Mouse (Mus musculus) neural tube, embryonic 14.5 days (tissue): ENCODE measurements at regions not wholly inside any gene's neighbourhood (a gene's known extent, or its start where the extent isn't known, plus 50 kb on each side); places are given as distances from the start of the nearest gene placed in this dataset.

Experiments
- ATAC-seq: fragments of 200-750 bp; cut with Nextera tagmentation; 2 replicates; pipeline ENCODE4 v1.8.0; 2017; ENCODE audit warnings: low read depth, mild to moderate bottlenecking, moderate TSS enrichment, moderate library complexity
- H3K27ac ChIP-seq: fragments of 300-500 bp; sonication (generic); 2 replicates; pipeline ENCODE4 v1.5.1; 2014; ENCODE audit warnings: low read depth, mild to moderate bottlenecking, control low read depth, low read length, moderate library complexity, mixed read lengths
- H3K27me3 ChIP-seq: fragments of 300-500 bp; sonication (generic); 2 replicates; pipeline ENCODE4 v1.6.1; 2014; ENCODE audit warnings: low read length; ENCODE audit not compliant: control insufficient read depth, insufficient read depth
- H3K36me3 ChIP-seq: fragments of 300-500 bp; sonication (generic); 2 replicates; pipeline ENCODE4 v1.6.1; 2014; ENCODE audit warnings: low read length, mixed read lengths; ENCODE audit not compliant: control insufficient read depth, insufficient read depth
- H3K4me1 ChIP-seq: fragments of 300-500 bp; sonication (generic); 2 replicates; pipeline ENCODE4 v1.6.1; 2014; ENCODE audit warnings: low read length; ENCODE audit not compliant: control insufficient read depth, insufficient read depth
- H3K4me2 ChIP-seq: fragments of 300-500 bp; sonication (generic); 2 replicates; pipeline ENCODE4 v1.6.1; 2014; ENCODE audit warnings: mild to moderate bottlenecking, low read depth, low read length, control low read depth
- H3K4me3 ChIP-seq: fragments of 300-500 bp; sonication (generic); 2 replicates; pipeline ENCODE4 v1.5.1; 2014; ENCODE audit warnings: low read depth, low read length, control low read depth, mixed read lengths
- H3K9ac ChIP-seq: fragments of 300-500 bp; sonication (generic); replicated peaks from 2 replicates; pipeline ENCODE4 v1.6.1; 2014; ENCODE audit warnings: low read depth, mild to moderate bottlenecking, control low read depth, low read length, mixed read lengths
- H3K9me3 ChIP-seq: fragments of 300-500 bp; sonication (generic); 2 replicates; pipeline ENCODE4 v1.6.1; 2016; ENCODE audit warnings: low read length; ENCODE audit not compliant: control insufficient read depth
- WGBS: fragments of 180-500 bp; shearing (Covaris S2); extraction: QIAGEN DNeasy Blood & Tissue Kit; methylation state at CpG from one replicate; pipeline ENCODE4 v1.1.7; 2014; 5-methylcytosine and 5-hydroxymethylcytosine counted together

DNA sequence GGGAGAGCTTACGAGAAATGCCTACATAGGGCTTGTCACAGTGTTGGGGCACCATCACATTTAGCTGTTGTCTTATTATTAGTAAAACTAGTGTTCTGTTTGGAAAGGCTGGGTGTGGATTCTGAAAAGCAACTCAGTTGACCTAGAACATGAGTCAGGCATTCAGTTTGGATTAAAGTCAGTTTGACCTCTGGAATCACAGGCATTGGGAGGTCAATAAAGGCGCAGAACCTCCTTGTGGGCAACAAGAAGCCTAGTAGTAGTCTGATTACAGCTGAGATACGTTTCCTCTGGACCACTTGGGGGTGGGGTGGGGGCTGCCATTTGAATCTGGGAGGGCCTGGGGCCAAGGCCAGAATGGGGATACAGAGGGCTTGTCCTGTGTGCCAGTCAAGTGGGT, 52.1 kb upstream of the Map3k1 start:
- H3K27ac ChIP-seq: no peak overlapping the region
- no peak for ATAC-seq
- H3K4me3 ChIP-seq: no peak overlapping the region
- no peaks in the 10 kb centered on the region for H3K4me1 ChIP-seq
- no peak overlapping the region for H3K4me2 ChIP-seq
- 84% methylated on average over 3 of the region's 3 CpGs for whole genome bisulfite sequencing
- no peaks in the 10 kb centered on the region for H3K9me3 ChIP-seq
- no peaks in the 10 kb centered on the region for H3K27me3 ChIP-seq
- H3K36me3 ChIP-seq: no peaks in the 10 kb centered on the region
- no peak overlapping the region for H3K9ac ChIP-seq

GRCm38 (mm10) chr13:111862316-111862715, 53.5 kb upstream of the Map3k1 start:
- no peaks in the 10 kb centered on the region for H3K36me3 ChIP-seq
- 86% methylated on average over 8 of the region's 8 CpGs for WGBS
- no peaks in the 10 kb centered on the region for H3K4me1 ChIP-seq
- no peaks in the 10 kb centered on the region for H3K9me3 ChIP-seq
- H3K9ac ChIP-seq: no peak overlapping the region
- H3K4me3 ChIP-seq: no peak overlapping the region
- H3K27ac ChIP-seq: no peak overlapping the region
- ATAC-seq: no peak
- no peaks in the 10 kb centered on the region for H3K27me3 ChIP-seq
- H3K4me2 ChIP-seq: no peak overlapping the region

GRCm38 (mm10) chr13:111865956-111866355, 57.2 kb upstream of the Map3k1 start:
- no peaks in the 10 kb centered on the region; the same call in 1 of the 2 replicates for H3K27me3 ChIP-seq
- no peak for ATAC-seq
- 97% methylated on average over 7 of the region's 7 CpGs for WGBS
- H3K9me3 ChIP-seq: no peaks in the 10 kb centered on the region
- no peaks in the 10 kb centered on the region for H3K36me3 ChIP-seq
- H3K9ac ChIP-seq: no peak overlapping the region
- H3K27ac ChIP-seq: no peak overlapping the region
- H3K4me1 ChIP-seq: peaks cover 8% of the 10 kb centered on the region
- H3K4me2 ChIP-seq: no peak overlapping the region
- no peak overlapping the region for H3K4me3 ChIP-seq

DNA sequence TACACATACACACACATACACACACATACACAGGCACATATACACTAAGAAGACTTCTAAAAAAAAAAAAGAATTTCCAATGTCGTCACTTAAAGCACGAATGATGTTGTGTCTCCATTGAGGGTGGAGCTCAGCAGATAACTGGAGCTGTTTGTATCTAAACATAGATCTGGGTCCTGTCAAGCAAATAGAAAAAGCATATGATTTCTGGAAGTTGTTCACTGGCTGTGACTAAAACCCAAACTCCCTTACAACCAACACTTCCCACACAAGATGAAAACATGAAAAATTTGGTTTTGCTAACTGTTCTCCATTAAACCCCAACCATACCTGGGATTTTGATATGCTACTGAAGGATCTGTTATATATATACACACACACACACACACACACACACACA, 58.5 kb upstream of the Map3k1 start:
- H3K9me3 ChIP-seq: no peaks in the 10 kb centered on the region
- ATAC-seq: no peak
- no peaks in the 10 kb centered on the region; the same call in 1 of the 2 replicates for H3K27me3 ChIP-seq
- H3K36me3 ChIP-seq: no peaks in the 10 kb centered on the region
- H3K4me1 ChIP-seq: peaks cover 8% of the 10 kb centered on the region
- no peak overlapping the region for H3K9ac ChIP-seq
- H3K4me2 ChIP-seq: no peak overlapping the region
- no peak overlapping the region; the same call in 1 of the 2 replicates for H3K27ac ChIP-seq
- no peak overlapping the region for H3K4me3 ChIP-seq
- WGBS: 89% methylated on average over 2 of the region's 2 CpGs

DNA sequence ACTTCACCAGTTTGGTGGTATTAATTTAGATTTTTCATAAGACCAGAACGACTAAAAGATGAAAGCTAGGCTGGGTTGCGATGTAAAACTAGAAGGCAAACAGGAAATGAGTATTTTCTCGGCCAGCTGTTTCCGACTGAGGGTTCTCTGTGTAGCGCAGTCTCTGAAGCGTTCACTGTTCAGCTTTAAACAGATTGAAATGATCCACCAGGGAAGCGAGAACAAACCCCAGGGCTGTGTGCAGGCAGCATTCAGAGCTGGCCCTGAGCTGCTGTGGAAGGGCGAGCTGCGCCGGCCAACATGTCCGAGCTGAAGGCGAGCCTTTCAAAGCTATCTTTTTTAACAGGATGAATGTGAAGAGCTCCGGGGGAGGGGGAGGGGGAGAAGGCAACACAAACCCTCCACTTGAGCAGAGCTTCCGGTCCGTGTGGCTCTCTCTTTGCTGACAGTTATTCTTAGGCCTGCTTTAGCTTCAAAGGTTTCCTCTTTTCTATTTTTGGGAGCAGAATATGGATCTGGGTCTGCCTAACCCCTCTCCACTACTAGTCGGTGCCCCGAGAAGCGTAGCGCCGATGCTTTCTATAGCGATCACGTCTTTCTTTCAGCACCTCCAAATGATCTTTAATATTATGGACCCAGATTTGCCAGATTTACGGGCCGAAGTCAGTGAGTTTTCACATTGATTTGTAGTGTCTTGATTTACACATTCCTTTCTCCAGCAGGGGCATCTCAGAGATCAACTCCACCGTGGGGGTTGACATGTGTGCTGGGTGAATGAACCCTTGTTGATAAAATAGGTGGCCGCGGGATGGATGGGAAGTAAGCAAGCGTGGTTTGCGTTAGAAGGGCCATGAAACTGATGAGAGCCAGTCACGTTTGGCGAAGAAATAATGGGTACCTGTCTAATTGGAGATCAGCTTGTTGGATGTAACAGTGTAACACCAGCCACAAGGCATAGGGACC, 59.3 kb upstream of the Map3k1 start:
- Histone ChIP-seq H3K9ac (no peak overlapping the region), H3K9me3 (no peaks in the 10 kb centered on the region), H3K4me3 (no peak overlapping the region), H3K4me2 (peak overlapping the region; percentile 25; the same call in 1 of the 2 replicates), H3K27ac (peak overlapping the region; percentile 58), H3K27me3 (no peaks in the 10 kb centered on the region; the same call in 1 of the 2 replicates), H3K4me1 (peaks cover 8% of the 10 kb centered on the region), H3K36me3 (no peaks in the 10 kb centered on the region)
- WGBS: 45% methylated on average over 31 of the region's 31 CpGs
- peak; percentile 67; the same call in 1 of the 2 replicates for ATAC-seq

GRCm38 (mm10) chr13:111868947-111869346, 60.2 kb upstream of the Map3k1 start:
- Histone ChIP-seq H3K27ac (no peak overlapping the region), H3K4me1 (peaks cover 8% of the 10 kb centered on the region), H3K9ac (no peak overlapping the region), H3K9me3 (no peaks in the 10 kb centered on the region), H3K36me3 (no peaks in the 10 kb centered on the region), H3K27me3 (no peaks in the 10 kb centered on the region; the same call in 1 of the 2 replicates), H3K4me2 (no peak overlapping the region), H3K4me3 (no peak overlapping the region)
- no peak for ATAC-seq
- 57% methylated on average over 3 of the region's 3 CpGs for WGBS

GRCm38 (mm10) chr13:111869771-111870437, 61.1 kb upstream of the Map3k1 start:
- WGBS: 38% methylated on average over 17 of the region's 17 CpGs
- Histone ChIP-seq H3K27ac (no peak overlapping the region), H3K9me3 (no peaks in the 10 kb centered on the region), H3K27me3 (no peaks in the 10 kb centered on the region; the same call in 1 of the 2 replicates), H3K4me2 (no peak overlapping the region), H3K36me3 (no peaks in the 10 kb centered on the region), H3K4me1 (peaks cover 8% of the 10 kb centered on the region), H3K9ac (no peak overlapping the region), H3K4me3 (no peak overlapping the region)
- ATAC-seq: no peak

DNA sequence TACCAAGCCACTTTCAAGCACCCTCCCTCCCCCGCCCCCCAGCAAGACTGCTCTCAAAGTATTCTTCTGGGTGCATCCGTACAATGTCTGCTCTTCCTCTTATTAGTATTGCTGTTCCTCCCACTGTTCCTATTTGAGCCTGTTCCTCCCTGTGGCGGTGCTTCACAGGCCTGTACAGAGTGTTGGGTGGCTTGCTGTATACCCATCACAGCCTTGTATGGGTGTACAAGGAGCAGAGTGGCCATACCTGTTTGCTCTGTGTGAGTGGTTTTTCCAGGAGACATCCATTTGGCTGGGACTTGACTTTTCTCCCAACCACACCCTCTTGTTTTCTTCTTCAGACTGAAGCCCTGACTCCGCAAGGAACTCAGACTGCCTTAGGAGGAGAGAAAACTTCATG, 61.7 kb upstream of the Map3k1 start:
- Histone ChIP-seq H3K4me1 (peaks cover 8% of the 10 kb centered on the region), H3K27ac (no peak overlapping the region), H3K36me3 (no peaks in the 10 kb centered on the region), H3K4me3 (no peak overlapping the region), H3K9ac (no peak overlapping the region), H3K4me2 (no peak overlapping the region), H3K27me3 (no peaks in the 10 kb centered on the region; the same call in 1 of the 2 replicates), H3K9me3 (no peaks in the 10 kb centered on the region)
- WGBS: 91% methylated on average over 4 of the region's 4 CpGs
- ATAC-seq: no peak
